15 mouse cellular contexts compared by ENCODE assay signal in the genomic region with DNA sequence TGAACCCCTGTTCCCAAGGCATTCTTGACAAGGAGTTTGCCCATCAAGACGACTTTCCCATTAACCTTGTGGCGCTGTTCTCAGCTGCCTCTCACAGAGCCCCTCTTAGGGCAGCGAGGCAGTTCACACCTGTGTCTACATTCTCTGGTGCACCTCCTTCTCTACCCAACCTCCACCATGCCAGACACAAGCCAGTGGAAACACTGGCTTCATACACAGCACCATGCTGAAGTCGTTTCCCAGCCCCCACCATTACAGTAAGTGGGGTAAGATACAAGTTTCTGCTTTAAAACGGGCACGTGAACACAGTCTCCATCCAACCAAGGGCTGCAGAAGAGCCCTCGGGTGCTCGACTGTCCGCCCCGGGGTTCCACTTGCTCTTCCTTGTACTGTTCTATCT.
"Had no signal": no experiment of that assay in that cellular context is flagged by ENCODE, and none has a peak within 500 bp of the region (broad histone marks: within the 10 kb centered on the region; RNA-seq: fewer than 3 reads in every experiment).

No protein-coding gene starts in this region.

- H3K27ac ChIP-seq: hindbrain, embryonic 12.5 days; hindbrain, postnatal 0 days; intestine, embryonic 15.5 days; limb, embryonic 10.5 days; lung, embryonic 15.5 days; macrophage had no signal

- H3K4me1 ChIP-seq: intestine, embryonic 15.5 days had no signal

- H3K36me3 ChIP-seq: hindbrain, embryonic 12.5 days; limb, embryonic 10.5 days; lung, embryonic 15.5 days; midbrain, embryonic 12.5 days had no signal

- H3K27me3 ChIP-seq: hindbrain, embryonic 12.5 days; intestine, embryonic 15.5 days; lung, embryonic 15.5 days had no signal

- H3K4me3 ChIP-seq: hindbrain, embryonic 12.5 days; intestine, embryonic 15.5 days; layer of hippocampus, adult 2 months; limb, embryonic 10.5 days; lung, embryonic 15.5 days; megakaryocyte, embryonic 14.5 days; midbrain, embryonic 12.5 days had no signal

- H3K9me3 ChIP-seq: hindbrain, embryonic 12.5 days; intestine, embryonic 15.5 days; limb, embryonic 10.5 days; lung, embryonic 15.5 days; midbrain, embryonic 12.5 days had no signal

- H3K9ac ChIP-seq: hindbrain, embryonic 12.5 days; intestine, embryonic 15.5 days; lung, embryonic 15.5 days; midbrain, embryonic 12.5 days had no signal

- H3K4me2 ChIP-seq: hindbrain, embryonic 12.5 days; intestine, embryonic 15.5 days; liver, embryonic 11.5 days; lung, embryonic 15.5 days; midbrain, embryonic 12.5 days had no signal

- DNase-seq: kidney, adult 18-20 months; kidney, postnatal 10 days; kidney, postnatal 4 days; lung, postnatal 14 days; right cerebral cortex, postnatal 14 days had no signal

- ATAC-seq: hindbrain, postnatal 0 days; intestine, embryonic 15.5 days had no signal
